Mouse (Mus musculus) heart, adult 10 weeks (tissue): Measurements from ENCODE around the gene Rnf181. TPM values are rescaled to one million over a fixed set of nuclear protein-coding genes. Genes with fewer than 3 reads are reported as not detected.

Experiments
- polyA plus RNA-seq: library from polyadenylated mRNA; stranded (reverse); fragments of 350-450 nt; fragmentation: Illumina TruSeq; extraction: RNeasy Lipid Tissue Mini Kit (QIAGEN cat#74804); gene quantifications from one replicate; pipeline ENCODE4 v1.2.3, GENCODE M21; 2014; ENCODE audit warnings: low read depth, low replicate concordance

Rnf181 gene
- 71.2 TPM for polyA plus RNA-seq

GRCm38 (mm10) chr6:72366844-72367443 is at the start of gene Rnf181:
Gene Rnf181, minus strand, starts transcription at chr6:72366956.

GRCm38 (mm10) chr6:72414076-72414756 is 47.5 kb upstream of the Rnf181 start, which contains the start of gene Ggcx:
Gene Ggcx, plus strand, starts transcription at chr6:72414308.

GRCm38 (mm10) chr6:72389941-72390771 is 23.4 kb upstream of the Rnf181 start, which contains the start of gene Vamp8:
Gene Vamp8, minus strand, starts transcription at chr6:72390703.

GRCm38 (mm10) chr6:72380131-72380770 is 13.5 kb upstream of the Rnf181 start, which contains the start of gene Vamp5:
Gene Vamp5, minus strand, starts transcription at chr6:72380468.

GRCm38 (mm10) chr6:72355066-72355911 is 11.5 kb downstream of the Rnf181 start, which contains the start of gene Tmem150a:
Gene Tmem150a, plus strand, starts transcription at chr6:72355447.

GRCm38 (mm10) chr6:72347166-72347941 is 19.4 kb downstream of the Rnf181 start, which contains the start of gene 0610030E20Rik:
Gene 0610030E20Rik, plus strand, starts transcription at chr6:72347317.

GRCm38 (mm10) chr6:72345074-72345567 is 21.6 kb downstream of the Rnf181 start, which contains the start of gene Usp39:
Gene Usp39, minus strand, starts transcription at chr6:72345184.

Other genes starting within 250 kb of the Rnf181 start
- 9.7 TPM for gene Atoh8, start 131.4 kb downstream of the Rnf181 start, polyA plus RNA-seq
- not detected for gene Sftpb, start 62.3 kb downstream of the Rnf181 start, polyA plus RNA-seq
- gene Usp39, start 21.8 kb downstream of the Rnf181 start, polyA plus RNA-seq: 15.8 TPM
- 13.1 TPM for gene 0610030E20Rik, start 19.6 kb downstream of the Rnf181 start, polyA plus RNA-seq
- 40.1 TPM for gene Tmem150a, start 11.5 kb downstream of the Rnf181 start, polyA plus RNA-seq
- 93.9 TPM for gene Vamp5, start 13.5 kb upstream of the Rnf181 start, polyA plus RNA-seq
- gene Vamp8, start 23.7 kb upstream of the Rnf181 start, polyA plus RNA-seq: 110 TPM
- 23.4 TPM for gene Ggcx, start 47.4 kb upstream of the Rnf181 start, polyA plus RNA-seq
- 213 TPM for gene Mat2a, start 72.6 kb upstream of the Rnf181 start, polyA plus RNA-seq
- gene Sh2d6, start 154.8 kb upstream of the Rnf181 start, polyA plus RNA-seq: not detected
- gene Capg, start 177.4 kb upstream of the Rnf181 start, polyA plus RNA-seq: 18.2 TPM
- gene Elmod3, start 231.5 kb upstream of the Rnf181 start, polyA plus RNA-seq: 23.2 TPM
- gene Retsat, start 231.5 kb upstream of the Rnf181 start, polyA plus RNA-seq: 61.5 TPM